Mouse (Mus musculus): ENCODE data around the gene Plcb3. TPM values are rescaled to one million over a fixed set of nuclear protein-coding genes. Genes with fewer than 3 reads are reported as not detected.

Plcb3 gene
- polyA plus RNA-seq, 1 experiment from 2014 or later = 11.3 TPM

- H3K4me3 ChIP-seq = no peak overlapping the region
- H3K36me3 ChIP-seq (replicated peaks) = no peaks in the 10 kb centered on the region
- no peak overlapping the region for H3K9ac ChIP-seq
- 6% methylated on average over 9 of the region's 9 CpGs for WGBS
- H3K4me1 ChIP-seq = peaks cover 15% of the 10 kb centered on the region
- no peaks in the 10 kb centered on the region for H3K9me3 ChIP-seq
- no peak for ATAC-seq (replicated peaks)
- no peak overlapping the region for H3K27ac ChIP-seq
- H3K27me3 ChIP-seq (replicated peaks) = peaks cover 90% of the 10 kb centered on the region
- H3K4me2 ChIP-seq = no peak overlapping the region
Measured at GRCm38 (mm10) chr19:6928080-6928479, 48.2 kb downstream of the Plcb3 start.

GRCm38 (mm10) chr19:6926559-6927255 is 49.6 kb downstream of the Plcb3 start:
- no peak overlapping the region for H3K9ac ChIP-seq

GRCm38 (mm10) chr19:6925611-6926329 is 50.5 kb downstream of the Plcb3 start:
- peaks cover 72% of the 10 kb centered on the region for H3K27me3 ChIP-seq (replicated peaks)
- no peak overlapping the region for H3K4me3 ChIP-seq
- peaks cover 23% of the 10 kb centered on the region for H3K4me1 ChIP-seq
- no peak overlapping the region for H3K27ac ChIP-seq
- no peaks in the 10 kb centered on the region for H3K9me3 ChIP-seq
- H3K36me3 ChIP-seq (replicated peaks) = no peaks in the 10 kb centered on the region
- no peak overlapping the region for H3K4me2 ChIP-seq
- 5% methylated on average over 40 of the region's 40 CpGs for WGBS
- H3K9ac ChIP-seq = no peak overlapping the region
- no peak for ATAC-seq (replicated peaks)

More at GRCm38 (mm10) chr19:6926559-6927255, 49.6 kb downstream of the Plcb3 start:
- no peaks in the 10 kb centered on the region for H3K9me3 ChIP-seq
- peaks cover 20% of the 10 kb centered on the region for H3K4me1 ChIP-seq
- ATAC-seq (replicated peaks) = no peak
- H3K27me3 ChIP-seq (replicated peaks) = peaks cover 82% of the 10 kb centered on the region
- WGBS = 11% methylated on average over 26 of the region's 26 CpGs
- no peaks in the 10 kb centered on the region for H3K36me3 ChIP-seq (replicated peaks)
- H3K4me3 ChIP-seq = peak overlapping the region; percentile 18
- H3K27ac ChIP-seq = no peak overlapping the region
- peak overlapping the region; percentile 39 for H3K4me2 ChIP-seq

GRCm38 (mm10) chr19:6925307-6925573 is 51.0 kb downstream of the Plcb3 start, which contains the start of gene Catsperz:
Gene Catsperz (minus strand): TSS chr19:6925380.
- 4% methylated on average over 9 of the region's 9 CpGs for WGBS
- ATAC-seq (replicated peaks) = no peak
- Histone ChIP-seq H3K9ac (no peak within 1 kb of the TSS), H3K27me3 (replicated peaks) (peaks cover 69% of the 10 kb centered on the region), H3K36me3 (replicated peaks) (no peaks in the 10 kb centered on the region), H3K4me1 (peaks cover 28% of the 10 kb centered on the region), H3K4me3 (peak within 1 kb of the TSS; percentile 10; the same call in 1 of the 2 replicates), H3K27ac (no peak within 1 kb of the TSS), H3K9me3 (no peaks in the 10 kb centered on the region), H3K4me2 (0 out of 2 replicates have a peak within 1 kb of the TSS, but pooled peaks have one; percentile 14)

- H3K27me3 ChIP-seq (replicated peaks) = peaks cover 65% of the 10 kb centered on the region
- H3K27ac ChIP-seq = no peak overlapping the region
- H3K4me3 ChIP-seq = peak overlapping the region; percentile 10; the same call in 1 of the 2 replicates
- H3K36me3 ChIP-seq (replicated peaks) = no peaks in the 10 kb centered on the region
- peaks cover 34% of the 10 kb centered on the region for H3K4me1 ChIP-seq
- 0 out of 2 replicates have a peak overlapping the region, but pooled peaks have one; percentile 14 for H3K4me2 ChIP-seq
- H3K9ac ChIP-seq = no peak overlapping the region
- no peaks in the 10 kb centered on the region for H3K9me3 ChIP-seq
- ATAC-seq (replicated peaks) = no peak
- WGBS = 4% methylated on average over 39 of the region's 39 CpGs
Measured at GRCm38 (mm10) chr19:6924461-6925306, 51.6 kb downstream of the Plcb3 start.

GRCm38 (mm10) chr19:6922901-6923735 is 53.2 kb downstream of the Plcb3 start:
- Histone ChIP-seq H3K4me2 (peak overlapping the region; percentile 96; the same call in 1 of the 2 replicates), H3K36me3 (replicated peaks) (no peaks in the 10 kb centered on the region), H3K4me3 (0 out of 2 replicates have a peak overlapping the region, but pooled peaks have one; percentile 83), H3K27me3 (replicated peaks) (peaks cover 54% of the 10 kb centered on the region), H3K9me3 (no peaks in the 10 kb centered on the region), H3K4me1 (peaks cover 40% of the 10 kb centered on the region), H3K27ac (no peak overlapping the region), H3K9ac (no peak overlapping the region)
- no peak for ATAC-seq (replicated peaks)
- whole genome bisulfite sequencing = 60% methylated on average over 6 of the region's 6 CpGs

GRCm38 (mm10) chr19:6921647-6922567 is 54.4 kb downstream of the Plcb3 start, which contains the start of gene Esrra:
Gene Esrra (minus strand): TSS chr19:6921813.
- Histone ChIP-seq H3K4me2 (peak within 1 kb of the TSS; percentile 96), H3K36me3 (replicated peaks) (no peaks in the 10 kb centered on the region), H3K4me1 (peaks cover 35% of the 10 kb centered on the region), H3K4me3 (peak within 1 kb of the TSS; percentile 83), H3K9me3 (no peaks in the 10 kb centered on the region), H3K9ac (peak within 1 kb of the TSS; percentile 94), H3K27ac (peak within 1 kb of the TSS; percentile 83), H3K27me3 (replicated peaks) (peaks cover 42% of the 10 kb centered on the region)
- ATAC-seq (replicated peaks) = peak; percentile 95
- WGBS = under 1% methylated on average over 66 of the region's 66 CpGs

- Histone ChIP-seq H3K9ac (peak overlapping the region; percentile 94), H3K36me3 (replicated peaks) (no peaks in the 10 kb centered on the region), H3K27me3 (replicated peaks) (peaks cover 33% of the 10 kb centered on the region), H3K4me3 (peak overlapping the region; percentile 83), H3K9me3 (no peaks in the 10 kb centered on the region), H3K4me1 (peaks cover 32% of the 10 kb centered on the region), H3K4me2 (peak overlapping the region; percentile 96), H3K27ac (peak overlapping the region; percentile 83)
- peak; percentile 31 for ATAC-seq (replicated peaks)
- 1% methylated on average over 48 of the region's 48 CpGs for WGBS
Measured at GRCm38 (mm10) chr19:6920741-6921636, 55.3 kb downstream of the Plcb3 start.

GRCm38 (mm10) chr19:6919876-6920740 is 56.2 kb downstream of the Plcb3 start:
- H3K27me3 ChIP-seq (replicated peaks) = peaks cover 24% of the 10 kb centered on the region
- H3K4me3 ChIP-seq = peak overlapping the region; percentile 83
- H3K36me3 ChIP-seq (replicated peaks) = no peaks in the 10 kb centered on the region
- no peak overlapping the region; the same call in 1 of the 2 replicates for H3K9ac ChIP-seq
- H3K4me2 ChIP-seq = peak overlapping the region; percentile 96
- no peak for ATAC-seq (replicated peaks)
- H3K4me1 ChIP-seq = peaks cover 32% of the 10 kb centered on the region
- WGBS = 42% methylated on average over 8 of the region's 8 CpGs
- H3K27ac ChIP-seq = no peak overlapping the region
- H3K9me3 ChIP-seq = no peaks in the 10 kb centered on the region

All from midbrain, embryonic 15.5 days (tissue).